Mouse (Mus musculus): ENCODE results near the gene Pnma1. TPM values are rescaled to one million over a fixed set of nuclear protein-coding genes. Genes with fewer than 3 reads are reported as not detected.

Pnma1 gene
- polyA plus RNA-seq (2016; fragmentation: Nextera tagmentation; extraction: Ambion mirVana), result 3.1 and 3.6 TPM in 2 replicates

DNA sequence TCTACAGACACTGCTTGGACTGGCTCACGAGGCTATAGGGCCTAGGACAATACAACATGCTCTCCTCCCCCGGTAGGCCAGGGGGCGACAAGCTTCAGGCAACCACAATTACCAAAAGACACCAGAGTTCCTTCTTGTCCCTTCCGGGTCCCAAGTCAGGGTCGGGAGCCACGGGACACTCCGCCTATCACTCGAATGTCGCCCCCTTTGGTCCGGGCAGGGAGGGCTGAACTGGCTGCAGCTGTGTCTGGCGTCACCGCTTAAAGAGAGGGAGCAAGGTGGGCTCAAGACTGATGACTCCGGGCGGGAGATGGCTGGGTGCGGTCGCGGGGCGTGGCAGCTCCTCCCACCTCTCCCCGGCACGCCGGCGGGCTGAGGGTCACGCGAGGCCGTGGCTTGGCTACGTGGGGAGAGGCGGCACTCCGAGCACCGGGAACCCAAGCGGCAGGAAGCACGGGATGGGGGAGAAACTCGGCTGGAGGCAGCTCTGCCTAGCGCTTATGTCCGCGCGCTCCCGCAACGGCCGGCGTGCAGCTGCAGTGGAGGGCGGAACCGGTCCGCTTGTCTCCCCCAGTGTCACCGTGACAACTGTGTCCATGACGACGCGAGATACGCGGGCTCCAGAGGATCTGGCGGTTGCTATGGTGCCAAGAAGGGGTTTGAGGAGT is at the start of gene Pnma1:
Gene Pnma1, minus strand, starts transcription at position 536 of the 668 bp plus-strand sequence.
- Histone ChIP-seq H3K4me1 (replicated peaks) (peaks cover 56% of the 10 kb centered on the region), H3K36me3 (peaks cover 44% of the 10 kb centered on the region), H3K27me3 (ENCODE audit: insufficient read depth, poor library complexity, severe bottlenecking) (no peaks in the 10 kb centered on the region; the same call in 1 of the 2 replicates), H3K4me3 (peak within 1 kb of the TSS; percentile 72), H3K27ac (peak within 1 kb of the TSS; percentile 93), H3K9me3 (no peaks in the 10 kb centered on the region)
- under 1% methylated on average over 50 of the region's 50 CpGs for WGBS
- peak; percentile 93 for DNase-seq (ENCODE audit: low spot score)

DNA sequence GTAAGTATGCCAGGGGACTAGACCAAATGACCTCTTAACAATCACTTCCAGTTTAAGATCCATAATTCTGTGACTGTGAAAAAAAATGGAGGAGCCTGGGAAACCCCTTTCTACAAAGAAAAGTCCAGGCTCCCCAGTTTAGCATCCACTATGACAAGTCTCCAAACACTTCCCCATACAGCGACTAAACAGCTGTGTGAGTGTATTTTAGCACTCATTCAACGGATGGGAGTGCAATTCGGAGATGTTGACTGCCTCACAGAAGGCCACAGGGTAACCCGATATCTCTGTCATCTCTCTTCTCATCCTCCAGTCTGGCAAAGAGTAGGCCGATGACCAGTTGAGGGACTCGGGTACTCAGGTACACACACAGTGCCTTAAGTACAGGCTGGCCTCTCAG is 46.9 kb upstream of the Pnma1 start:
- Histone ChIP-seq H3K27me3 (ENCODE audit: insufficient read depth, poor library complexity, severe bottlenecking) (no peaks in the 10 kb centered on the region), H3K4me3 (no peak overlapping the region; the same call in 1 of the 2 replicates), H3K9me3 (no peaks in the 10 kb centered on the region), H3K36me3 (no peaks in the 10 kb centered on the region), H3K27ac (no peak overlapping the region; the same call in 1 of the 2 replicates), H3K4me1 (replicated peaks) (peaks cover 85% of the 10 kb centered on the region)
- 53% methylated on average over 6 of the region's 6 CpGs for WGBS
- no peak for DNase-seq (ENCODE audit: low spot score)

DNA sequence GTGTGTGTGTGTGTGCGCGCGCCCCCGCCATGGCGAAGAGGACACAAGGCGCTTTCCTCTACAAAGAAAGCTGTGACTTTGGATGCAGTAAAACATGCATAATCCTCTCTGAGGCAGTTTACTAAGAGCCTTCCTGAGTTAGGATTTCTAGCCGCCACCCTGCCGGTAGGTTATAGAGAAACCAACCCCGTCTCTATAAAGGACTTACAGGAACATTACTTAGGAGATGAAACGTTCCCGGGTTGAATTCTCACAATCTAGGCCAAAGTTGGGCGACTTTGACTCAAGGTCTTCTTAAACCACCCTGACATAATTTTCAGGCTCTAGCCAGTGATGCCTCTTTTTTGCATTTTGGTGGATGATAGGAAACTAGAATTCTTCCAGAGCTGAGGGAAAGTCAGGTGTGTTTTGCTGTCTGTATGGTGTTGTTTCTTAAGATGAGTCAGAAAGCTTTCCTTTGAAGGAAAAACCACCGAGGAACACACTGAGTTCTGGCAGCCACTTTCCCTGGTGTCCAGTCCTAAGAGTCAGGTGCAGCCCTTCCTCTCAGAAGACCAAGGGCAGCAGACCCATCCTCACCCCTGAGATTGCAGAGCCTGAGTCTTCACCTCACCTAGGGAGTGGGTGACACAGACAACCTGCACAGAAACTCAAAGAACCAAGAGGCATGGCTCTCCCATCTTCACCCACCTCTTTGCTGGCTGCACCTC is 46.3 kb upstream of the Pnma1 start:
- peaks cover 91% of the 10 kb centered on the region for H3K4me1 ChIP-seq (replicated peaks)
- H3K36me3 ChIP-seq, result no peaks in the 10 kb centered on the region
- 4% methylated on average over 13 of the region's 13 CpGs for WGBS
- H3K27me3 ChIP-seq (ENCODE audit: insufficient read depth, poor library complexity, severe bottlenecking), result no peaks in the 10 kb centered on the region
- no peak for DNase-seq (ENCODE audit: low spot score)
- peak overlapping the region; percentile 83 for H3K4me3 ChIP-seq
- H3K27ac ChIP-seq, result peak overlapping the region; percentile 94
- no peaks in the 10 kb centered on the region for H3K9me3 ChIP-seq

DNA sequence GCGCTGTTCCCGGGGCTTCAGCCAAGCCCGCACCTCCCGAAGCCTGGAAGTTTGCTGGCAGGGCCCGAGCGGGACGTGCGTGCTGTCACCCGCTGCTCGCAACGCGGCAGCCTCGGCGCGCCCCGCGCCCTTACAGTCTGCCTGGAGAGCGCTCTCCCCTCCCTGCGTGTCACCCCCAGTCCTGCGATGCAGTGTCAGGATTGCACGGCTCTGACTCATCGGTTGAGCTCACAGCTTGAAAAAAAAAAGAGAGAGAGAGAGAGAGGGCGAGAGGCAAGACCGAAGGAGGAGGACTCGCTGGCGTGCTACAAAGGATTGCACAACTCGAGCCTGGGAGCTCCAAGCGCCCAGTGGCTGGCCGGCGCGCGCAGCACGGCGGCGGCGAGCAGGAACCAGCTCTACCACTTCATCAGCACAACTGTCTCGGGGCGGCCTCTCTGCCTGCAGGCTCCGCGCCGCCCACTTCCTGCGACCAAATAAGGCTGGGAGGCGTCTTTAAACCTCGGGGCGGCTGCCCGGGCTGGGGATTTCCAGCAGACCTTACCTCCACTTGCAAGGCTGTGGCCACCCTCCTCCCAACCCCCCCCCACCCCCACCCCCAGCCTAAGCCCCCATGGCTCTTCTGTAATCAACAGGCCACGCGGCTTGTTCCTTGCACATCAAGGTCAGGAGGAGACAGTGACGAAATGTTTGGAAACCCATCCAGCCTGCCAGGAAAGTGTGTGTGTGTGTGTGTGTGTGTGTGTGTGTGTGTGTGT is 45.5 kb upstream of the Pnma1 start:
- Histone ChIP-seq H3K4me1 (replicated peaks) (peaks cover 93% of the 10 kb centered on the region), H3K9me3 (no peaks in the 10 kb centered on the region), H3K27me3 (ENCODE audit: insufficient read depth, poor library complexity, severe bottlenecking) (no peaks in the 10 kb centered on the region), H3K36me3 (no peaks in the 10 kb centered on the region), H3K4me3 (peak overlapping the region; percentile 83), H3K27ac (peak overlapping the region; percentile 94)
- peak; percentile 93 for DNase-seq (ENCODE audit: low spot score)
- 0% methylated on average over 49 of the region's 49 CpGs for WGBS

DNA sequence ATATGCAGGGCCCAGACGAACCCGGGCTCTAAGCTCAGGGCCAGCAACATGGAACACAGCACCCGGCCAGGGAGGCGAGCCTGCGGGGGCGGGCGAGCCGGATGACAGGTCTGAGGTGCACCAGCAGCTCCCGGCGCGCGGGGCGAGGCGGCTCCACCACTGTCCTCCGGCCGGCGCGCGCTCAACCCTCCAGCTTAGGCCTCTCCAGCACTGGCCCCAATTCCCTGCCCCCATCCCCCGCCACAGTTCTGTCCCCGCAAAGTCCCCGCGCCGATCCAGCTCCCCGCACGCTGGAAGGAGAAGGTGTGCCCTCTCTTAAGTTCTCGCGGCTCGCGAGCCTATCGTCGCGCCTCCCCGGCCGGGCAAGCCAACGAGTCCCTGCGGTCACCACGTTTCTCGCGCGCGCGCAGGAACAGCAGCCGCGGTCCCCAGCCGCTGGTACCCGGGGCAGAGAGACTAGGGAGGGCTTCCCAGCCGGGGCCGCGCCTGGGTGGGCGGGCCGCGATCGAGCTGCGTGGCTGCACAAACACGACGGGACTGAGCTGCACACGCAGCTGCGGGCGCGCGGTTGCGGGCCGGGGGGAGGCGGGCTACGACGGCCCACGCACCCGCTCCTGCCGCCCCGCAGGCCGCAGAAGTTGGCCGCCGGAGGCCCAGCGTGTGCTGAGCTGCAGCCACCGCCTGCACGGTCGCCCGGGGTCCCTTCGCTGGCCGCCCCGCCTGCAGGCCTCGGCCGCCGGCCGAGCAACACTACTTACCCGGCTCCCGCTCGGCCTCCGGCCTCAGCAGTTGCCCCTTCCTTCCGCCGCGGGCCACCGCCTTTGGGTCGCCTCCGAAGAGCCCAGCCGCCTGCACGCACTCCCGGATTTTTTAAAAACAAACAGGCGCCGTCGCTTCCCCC is 44.7 kb upstream of the Pnma1 start:
- Histone ChIP-seq H3K27me3 (ENCODE audit: insufficient read depth, poor library complexity, severe bottlenecking) (no peaks in the 10 kb centered on the region), H3K36me3 (0 out of 2 replicates have a peak, but pooled peaks cover under 1% of the 10 kb centered on the region), H3K9me3 (no peaks in the 10 kb centered on the region), H3K4me1 (replicated peaks) (peaks cover 93% of the 10 kb centered on the region), H3K27ac (peak overlapping the region; percentile 94), H3K4me3 (peak overlapping the region; percentile 83)
- under 1% methylated on average over 102 of the region's 102 CpGs for WGBS
- peak; percentile 77 for DNase-seq (ENCODE audit: low spot score)

DNA sequence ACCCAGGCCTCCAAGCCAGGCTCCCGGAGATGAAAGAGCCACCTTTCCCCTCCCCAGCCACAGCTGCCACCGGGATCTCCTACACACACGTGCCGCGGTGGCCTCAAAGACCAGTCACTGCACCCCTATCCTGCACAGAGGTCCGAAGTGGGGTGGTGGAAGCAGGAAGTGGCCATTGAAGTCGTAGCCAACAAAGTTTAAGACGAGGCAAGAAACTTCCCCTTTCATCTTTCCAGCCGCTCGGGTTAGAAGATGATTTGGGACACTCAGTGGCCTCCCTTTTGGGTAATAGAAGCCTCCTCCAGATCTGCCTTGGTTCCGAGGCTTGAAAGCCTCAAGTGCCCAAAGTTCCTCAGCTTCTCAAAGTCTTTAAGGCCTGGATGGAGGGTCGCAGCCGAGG is 44.0 kb upstream of the Pnma1 start:
- Histone ChIP-seq H3K36me3 (peaks cover 7% of the 10 kb centered on the region; the same call in 1 of the 2 replicates), H3K4me3 (peak overlapping the region; percentile 83), H3K27ac (peak overlapping the region; percentile 94), H3K9me3 (no peaks in the 10 kb centered on the region), H3K27me3 (ENCODE audit: insufficient read depth, poor library complexity, severe bottlenecking) (no peaks in the 10 kb centered on the region), H3K4me1 (replicated peaks) (peaks cover 92% of the 10 kb centered on the region)
- no peak for DNase-seq (ENCODE audit: low spot score)
- WGBS, result under 1% methylated on average over 13 of the region's 13 CpGs

DNA sequence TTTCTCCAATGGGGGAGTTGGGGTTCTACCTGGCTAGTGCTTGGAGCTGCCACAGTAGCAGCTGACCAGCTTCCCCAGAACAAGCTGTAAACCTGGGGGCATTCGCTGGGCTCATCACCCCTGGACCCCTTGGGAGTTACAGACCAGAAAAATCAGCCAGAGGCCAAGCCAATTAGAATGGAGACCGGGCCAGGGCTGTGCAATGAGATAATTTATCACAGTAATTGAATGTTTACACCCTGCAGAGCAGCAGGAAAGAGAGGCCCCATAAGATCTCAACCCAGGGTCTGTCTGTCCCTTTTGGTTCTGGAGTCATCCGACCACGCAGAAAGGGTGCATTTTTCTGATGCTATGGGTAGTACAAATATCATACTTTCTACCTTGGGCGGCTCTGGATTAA is 43.5 kb upstream of the Pnma1 start:
- Histone ChIP-seq H3K36me3 (peaks cover 13% of the 10 kb centered on the region), H3K27ac (peak overlapping the region; percentile 94), H3K27me3 (ENCODE audit: insufficient read depth, poor library complexity, severe bottlenecking) (no peaks in the 10 kb centered on the region), H3K4me3 (peak overlapping the region; percentile 83), H3K9me3 (peaks cover 1% of the 10 kb centered on the region; the same call in 1 of the 2 replicates), H3K4me1 (replicated peaks) (peaks cover 91% of the 10 kb centered on the region)
- WGBS, result 40% methylated on average over 5 of the region's 5 CpGs
- DNase-seq (ENCODE audit: low spot score), result no peak

DNA sequence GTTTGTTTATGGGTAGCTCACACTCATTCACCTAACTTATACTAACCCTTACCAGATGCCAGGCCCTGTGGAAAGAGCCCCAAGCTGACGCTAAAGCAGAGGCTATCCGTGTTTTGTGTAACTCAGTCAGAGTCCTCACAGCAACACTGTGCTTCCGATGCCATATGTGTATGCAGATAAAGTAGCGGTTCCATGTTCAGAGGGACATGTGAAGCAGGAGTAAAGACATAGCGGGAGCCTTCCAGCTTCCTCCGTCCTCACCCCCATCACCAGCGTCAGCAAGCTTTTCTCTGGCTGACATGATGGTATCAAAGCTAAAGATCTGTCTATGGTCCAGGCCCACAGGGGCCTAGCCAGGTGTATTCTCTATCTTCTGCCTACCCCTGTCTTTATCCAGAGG is 42.9 kb upstream of the Pnma1 start:
- no peak for DNase-seq (ENCODE audit: low spot score)
- peaks cover 6% of the 10 kb centered on the region; the same call in 1 of the 2 replicates for H3K9me3 ChIP-seq
- peaks cover 86% of the 10 kb centered on the region for H3K4me1 ChIP-seq (replicated peaks)
- peak overlapping the region; percentile 83 for H3K4me3 ChIP-seq
- H3K27ac ChIP-seq, result peak overlapping the region; percentile 40; the same call in 1 of the 2 replicates
- WGBS, result 67% methylated on average over 7 of the region's 7 CpGs
- H3K36me3 ChIP-seq, result peaks cover 18% of the 10 kb centered on the region
- no peaks in the 10 kb centered on the region for H3K27me3 ChIP-seq (ENCODE audit: insufficient read depth, poor library complexity, severe bottlenecking)

DNA sequence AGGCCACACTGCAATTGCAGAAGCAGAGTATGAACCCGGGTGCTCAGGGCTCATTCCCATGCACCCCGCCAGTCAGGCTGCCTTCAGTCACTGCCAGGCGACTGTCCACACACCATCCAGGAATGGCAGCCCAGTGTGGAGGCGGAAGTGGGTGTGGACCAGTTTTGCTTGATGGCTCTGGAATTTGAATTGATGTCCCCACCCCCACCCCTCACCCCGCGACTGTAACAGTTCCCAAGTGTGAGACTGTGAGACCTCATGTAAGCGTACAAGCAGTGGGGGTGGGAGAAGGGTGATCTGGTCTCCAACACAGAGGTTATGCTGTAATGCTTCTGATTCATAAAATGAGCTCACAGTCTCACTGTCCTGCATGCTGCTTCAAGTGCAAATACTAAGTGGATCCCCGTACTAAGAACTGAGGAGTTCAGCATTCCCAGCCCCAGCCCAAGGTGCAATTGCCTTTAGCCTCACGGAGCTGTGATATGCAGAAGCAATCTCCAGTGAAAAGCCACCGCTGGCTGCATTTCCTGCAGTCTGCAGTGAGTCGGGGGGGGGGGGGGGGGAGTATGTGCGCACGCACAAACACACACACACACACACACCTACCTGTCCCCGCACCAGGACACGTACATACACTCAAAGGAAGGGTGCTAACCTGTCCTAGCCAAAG is 42.0 kb upstream of the Pnma1 start:
- no peaks in the 10 kb centered on the region for H3K27me3 ChIP-seq (ENCODE audit: insufficient read depth, poor library complexity, severe bottlenecking)
- H3K4me3 ChIP-seq, result peak overlapping the region; percentile 24; the same call in 1 of the 2 replicates
- H3K9me3 ChIP-seq, result peaks cover 6% of the 10 kb centered on the region; the same call in 1 of the 2 replicates
- peak overlapping the region; percentile 47 for H3K27ac ChIP-seq
- WGBS, result 45% methylated on average over 15 of the region's 15 CpGs
- no peak for DNase-seq (ENCODE audit: low spot score)
- peaks cover 27% of the 10 kb centered on the region for H3K36me3 ChIP-seq
- H3K4me1 ChIP-seq (replicated peaks), result peaks cover 76% of the 10 kb centered on the region

DNA sequence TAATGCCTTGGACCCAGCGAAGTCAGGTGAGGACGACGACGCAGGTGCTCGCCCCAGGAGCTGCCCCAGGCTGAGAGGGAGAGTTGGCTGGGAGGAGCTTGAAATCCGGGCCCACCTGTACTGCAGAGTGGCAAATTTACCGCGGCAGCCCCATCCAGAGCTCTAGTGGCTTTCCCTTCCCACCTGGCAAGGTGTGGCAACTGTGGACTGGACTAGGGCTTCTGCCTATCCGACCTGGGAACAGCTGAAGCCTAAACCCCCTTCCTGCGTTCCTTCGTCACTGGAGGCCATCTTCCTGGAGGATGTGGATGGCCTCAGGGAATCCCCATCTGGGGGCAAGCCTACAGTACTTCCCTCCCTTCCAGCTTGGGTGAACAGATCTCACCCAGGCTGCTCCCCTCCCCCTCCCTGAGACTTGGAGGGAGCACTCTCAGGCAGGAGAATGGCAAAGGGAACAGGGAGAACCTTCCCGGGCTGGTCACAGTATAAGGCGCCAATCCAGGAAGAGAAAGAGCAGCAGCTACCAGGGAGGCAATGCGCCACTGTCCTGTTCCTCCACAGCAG is 40.7 kb upstream of the Pnma1 start:
- WGBS, result 63% methylated on average over 14 of the region's 14 CpGs
- H3K4me1 ChIP-seq (replicated peaks), result peaks cover 63% of the 10 kb centered on the region
- H3K9me3 ChIP-seq, result peaks cover 6% of the 10 kb centered on the region; the same call in 1 of the 2 replicates
- DNase-seq (ENCODE audit: low spot score), result no peak
- peak overlapping the region; percentile 36; the same call in 1 of the 2 replicates for H3K27ac ChIP-seq
- 0 out of 2 replicates have a peak overlapping the region, but pooled peaks have one; percentile 9 for H3K4me3 ChIP-seq
- H3K27me3 ChIP-seq (ENCODE audit: insufficient read depth, poor library complexity, severe bottlenecking), result no peaks in the 10 kb centered on the region
- peaks cover 39% of the 10 kb centered on the region for H3K36me3 ChIP-seq

All from hindbrain, embryonic 10.5 days (tissue).